Mouse (Mus musculus) olfactory bulb, adult 2 months (tissue): ENCODE measurements around the gene Rybp.

Source experiments
- CTCF ChIP-seq: fragments of 200-500 bp; IDR thresholded peaks from 2 replicates; pipeline ENCODE4 v1.5.1; 2012; ENCODE audit warnings: low read depth, mild to moderate bottlenecking, low read length, moderate library complexity; ENCODE audit not compliant: insufficient read depth
- POLR2A ChIP-seq: fragments of 200-500 bp; IDR thresholded peaks from 2 replicates; pipeline ENCODE4 v1.6.1; 2012; ENCODE audit warnings: mild to moderate bottlenecking, low read depth, low read length, moderate library complexity; ENCODE audit not compliant: insufficient read depth

GRCm38 (mm10) chr6:100210517-100210916, 76.8 kb downstream of the Rybp start:
- no peak for TF ChIP-seq CTCF
- no peak for TF ChIP-seq POLR2A
